Mouse (Mus musculus) frontal cortex, postnatal 14 days (tissue): ENCODE measurements around the gene Mrpl12.
A peak's percentile ranks its signal among the peaks of the same experiment; 100 is the strongest.

Experiments
- DNase-seq, 2 experiments: peaks; one replicate each; pipeline ENCODE4 v3.0.0; 2022; ENCODE audit warnings: low spot score in 2 of 2

Mrpl12 gene

DNA sequence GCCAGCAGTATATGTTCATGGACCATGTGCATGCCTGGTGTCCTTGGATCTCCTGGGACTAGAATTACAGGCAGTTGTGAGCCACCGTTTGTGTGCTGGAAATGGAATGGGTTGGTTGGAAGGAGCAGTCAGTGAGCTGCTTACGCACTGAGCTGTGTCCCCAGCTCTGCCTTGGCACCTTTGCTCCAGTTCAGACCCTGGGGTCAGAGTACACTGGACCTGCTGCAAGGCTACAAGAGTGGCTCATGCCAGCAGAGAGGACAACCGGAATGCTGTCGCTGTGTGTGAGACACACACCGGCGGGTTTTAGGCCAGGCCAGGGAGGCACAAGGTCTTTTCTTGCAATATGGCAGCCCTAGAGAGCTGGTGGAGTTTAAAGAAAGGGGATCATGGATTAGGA lies 12.4 kb upstream of the Mrpl12 start:
- DNase-seq: no peak

DNA sequence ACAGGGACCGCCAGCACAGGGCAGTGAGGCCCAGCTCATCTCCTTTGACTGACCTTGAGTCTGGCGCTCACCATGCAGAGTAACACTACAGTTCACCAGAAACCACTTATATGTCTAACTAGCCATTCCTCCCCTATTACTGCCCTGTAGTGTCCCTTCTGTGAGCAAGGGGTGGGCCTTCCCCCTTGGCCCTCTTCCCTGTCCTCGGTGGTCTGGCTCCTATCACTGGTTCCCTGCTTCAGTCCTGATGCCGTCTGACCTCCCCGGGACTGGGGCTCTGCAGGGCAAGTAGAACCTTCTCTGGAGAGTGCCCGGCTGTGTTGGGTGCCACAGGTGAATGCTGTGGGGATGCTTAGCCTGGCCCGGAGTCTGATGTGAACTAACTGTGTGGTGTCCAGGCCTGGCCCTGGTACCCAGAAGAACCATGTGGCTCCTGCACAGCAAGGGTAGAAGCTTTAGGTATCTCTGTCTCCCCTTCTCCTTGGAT lies 922 bp upstream of the Mrpl12 start:
- no peak for DNase-seq

DNA sequence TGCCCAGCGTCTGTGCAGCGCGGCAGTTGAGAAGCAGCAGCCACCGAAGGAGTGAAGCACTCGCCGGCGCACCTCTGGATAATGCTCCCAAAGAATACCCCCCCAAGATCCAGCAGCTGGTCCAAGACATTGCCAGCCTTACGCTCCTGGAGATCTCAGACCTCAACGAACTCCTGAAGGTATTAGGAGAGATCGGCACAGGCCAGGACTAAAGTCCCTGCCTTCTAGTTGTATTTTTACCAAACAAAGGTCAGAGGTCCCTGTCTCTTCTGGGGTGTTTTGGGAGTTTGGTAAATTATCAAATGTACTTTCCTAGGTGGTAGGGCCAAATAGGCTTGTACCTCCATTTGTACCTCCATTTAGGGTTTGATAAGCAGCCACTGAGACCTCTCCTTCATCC lies 838 bp downstream of the Mrpl12 start:
- DNase-seq: no peak

DNA sequence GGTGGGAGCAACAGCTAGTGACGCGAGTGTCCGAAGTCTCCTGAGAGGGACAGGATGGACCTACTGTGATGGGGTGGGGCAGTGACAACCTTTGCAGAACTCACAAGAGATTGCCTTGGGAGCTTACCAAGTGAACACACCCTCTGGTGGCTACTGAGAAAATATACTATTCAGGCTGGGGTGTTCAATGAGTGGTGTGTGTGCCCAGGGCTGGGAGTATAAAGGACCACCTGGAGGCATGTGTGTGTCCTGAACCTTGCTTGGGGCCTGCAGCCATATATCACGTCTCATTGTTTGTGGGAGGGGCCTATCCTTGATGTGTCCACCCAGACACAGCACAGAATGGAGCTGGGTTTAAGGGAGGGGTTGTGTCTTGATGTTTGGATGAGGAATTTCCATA lies 4.1 kb downstream of the Mrpl12 start:
- DNase-seq: no peak

DNA sequence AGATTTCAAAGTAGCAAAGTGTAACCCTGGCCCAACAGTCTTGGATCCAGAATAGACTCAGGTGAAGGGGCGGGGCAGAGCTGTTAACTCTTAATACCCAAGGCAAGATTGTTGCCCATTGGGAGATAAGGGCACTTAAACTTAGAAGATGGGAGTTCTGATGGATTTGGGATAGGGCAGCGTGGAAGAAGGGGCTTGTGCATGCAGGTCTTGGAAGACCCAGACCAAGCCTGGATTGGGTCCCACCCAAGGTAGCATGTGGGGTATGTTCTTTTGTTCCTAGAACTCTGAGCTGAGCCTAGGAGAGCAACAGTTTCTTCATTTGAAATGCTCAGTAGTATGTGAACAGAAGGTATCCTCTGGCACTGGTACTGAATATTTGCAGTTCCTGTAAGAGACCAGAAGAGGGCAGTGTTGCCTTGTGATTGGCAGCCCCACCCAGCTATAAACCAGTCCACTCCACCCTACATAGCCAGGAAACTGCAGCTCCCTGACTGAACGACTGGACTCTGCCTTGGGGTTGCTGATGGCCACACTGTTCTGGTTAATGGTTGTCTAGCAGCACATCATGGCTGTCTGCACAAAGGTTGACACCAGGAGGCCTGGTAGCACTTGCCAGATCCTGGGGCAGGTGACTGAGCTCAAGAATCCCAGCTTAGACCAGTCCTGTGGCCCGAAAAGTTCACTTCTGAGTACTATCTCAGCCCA lies 4.8 kb downstream of the Mrpl12 start:
- peak in 1 of 2 experiments; percentile 36 for DNase-seq

DNA sequence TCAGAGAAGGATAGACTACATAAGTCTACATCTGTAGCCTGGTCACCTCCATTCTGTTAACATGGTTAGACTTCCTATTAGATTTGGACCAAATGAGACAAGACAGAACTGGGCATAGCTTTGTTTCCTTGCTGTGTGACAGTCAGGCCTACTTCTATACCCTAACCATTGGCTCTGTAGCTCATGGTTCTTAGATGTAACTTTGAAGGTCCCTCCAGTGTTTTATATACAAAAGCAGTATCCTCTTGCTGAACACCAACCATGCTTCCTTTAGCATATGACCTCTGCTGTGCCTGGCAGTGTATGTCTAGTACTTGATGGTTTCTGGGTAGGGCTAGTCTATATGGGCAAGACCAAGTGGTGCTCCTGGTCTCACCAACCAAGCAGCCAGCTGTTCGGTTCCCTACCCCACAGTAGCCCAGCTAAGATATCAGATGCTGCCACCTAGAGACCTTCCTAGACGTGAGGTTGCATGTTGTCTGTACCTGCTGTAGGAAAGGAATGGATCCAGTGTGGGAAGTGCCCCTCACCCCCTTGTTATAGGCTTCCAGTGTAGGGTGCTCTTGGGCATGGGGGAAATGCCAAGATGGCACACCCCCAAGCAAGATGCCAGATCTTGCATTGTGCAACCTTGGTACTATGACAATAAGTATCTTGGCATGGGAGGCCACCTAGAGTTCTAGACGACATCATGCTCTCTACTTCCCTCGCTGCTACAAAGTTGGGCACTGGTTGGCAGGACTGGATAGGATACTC lies 6.1 kb downstream of the Mrpl12 start:
- DNase-seq: no peak

DNA sequence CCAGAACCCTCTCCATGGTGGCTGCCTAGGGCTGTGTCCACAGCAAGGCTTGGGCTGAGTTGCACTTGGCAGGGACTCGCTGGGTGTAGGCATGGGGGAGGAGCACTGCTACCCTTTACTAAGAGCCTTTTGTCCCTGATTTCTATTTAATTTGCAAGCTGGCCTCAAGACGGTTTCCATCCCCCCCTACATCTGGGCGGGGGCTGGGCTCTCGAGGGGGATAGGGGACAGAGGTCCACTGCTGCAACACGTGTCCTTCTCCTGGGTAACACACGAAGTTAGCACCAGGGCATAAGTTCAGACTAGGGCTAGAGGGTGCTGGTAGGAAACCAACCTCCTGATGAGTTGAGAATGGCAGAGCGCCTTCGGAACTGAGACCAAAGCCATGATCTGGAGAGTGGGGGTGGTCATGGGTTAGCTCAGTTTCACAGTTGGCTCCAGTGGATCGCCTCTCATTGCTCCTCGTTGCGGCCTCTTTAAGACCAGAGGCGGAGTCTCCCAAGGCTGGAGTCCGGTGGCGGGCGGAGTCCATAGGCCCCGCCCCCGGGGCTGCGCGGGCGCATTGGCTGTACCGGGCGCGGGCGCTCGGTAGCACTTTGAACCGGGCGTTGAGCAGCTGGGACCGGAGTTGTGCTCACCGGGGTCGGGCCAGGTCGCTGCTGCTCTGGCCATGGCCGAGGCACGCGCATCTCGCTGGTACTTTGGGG lies 7.1 kb downstream of the Mrpl12 start, which contains the start of gene Slc25a10:
Gene Slc25a10, plus strand, starts transcription at position 524 of the 707 bp plus-strand sequence.
- DNase-seq: peak; percentile 71 to 83

DNA sequence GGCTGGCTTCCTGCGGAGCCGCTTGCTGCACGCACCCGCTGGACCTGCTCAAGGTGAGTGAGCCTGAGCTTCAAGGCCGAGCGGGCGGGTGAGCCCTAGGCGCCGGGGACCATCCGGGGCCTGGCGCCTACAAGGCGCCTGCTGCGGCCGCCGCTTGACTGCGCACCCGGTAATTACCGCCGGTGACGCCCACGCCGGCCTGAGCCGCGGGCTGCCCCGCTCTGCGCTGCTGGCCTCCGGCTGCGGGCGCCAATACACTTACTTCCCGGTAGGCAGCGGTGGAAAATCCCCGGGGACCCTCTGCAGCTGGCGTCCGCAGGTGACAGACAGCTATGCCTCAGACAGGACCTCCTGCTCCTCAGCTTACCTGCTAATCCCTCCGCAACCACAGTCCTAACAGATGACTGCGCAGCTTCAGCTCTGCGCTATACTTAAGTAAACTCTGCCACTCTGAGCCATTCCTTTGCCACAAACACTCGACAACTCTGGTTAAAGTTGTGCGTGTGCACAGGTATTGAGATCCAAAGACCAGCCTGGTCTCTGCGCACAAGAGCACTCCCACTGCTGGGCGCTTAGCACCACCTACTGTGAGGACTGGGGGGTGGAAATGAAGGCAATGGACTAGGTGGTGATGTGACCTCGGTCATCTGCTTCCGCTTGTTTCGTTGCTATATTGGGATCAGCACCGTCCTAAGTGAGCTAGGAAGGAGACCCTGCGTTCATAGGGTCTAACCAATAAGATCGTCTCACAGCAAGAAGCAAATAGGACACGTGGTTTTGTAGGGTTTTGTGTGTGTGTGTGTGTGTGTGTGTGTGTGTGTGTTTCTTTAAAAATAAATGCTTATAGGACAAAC lies 7.8 kb downstream of the Mrpl12 start:
- no peak for DNase-seq

DNA sequence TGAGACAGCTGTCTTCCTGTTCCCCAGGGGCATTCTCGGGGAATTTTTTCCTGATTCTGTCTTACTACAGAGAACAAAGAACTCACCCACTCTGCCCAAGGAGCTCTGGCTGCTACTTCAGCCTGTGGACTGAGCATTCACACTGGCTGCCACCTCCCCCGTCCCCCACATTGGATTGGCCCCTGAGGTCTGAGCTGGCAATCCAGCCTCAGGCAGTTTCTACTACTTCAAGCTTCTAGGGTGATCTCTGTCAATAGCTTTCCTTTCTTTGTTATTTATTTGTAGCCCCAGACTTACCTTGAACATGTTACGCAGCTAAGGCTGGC lies 8.4 kb downstream of the Mrpl12 start:
- DNase-seq: no peak

DNA sequence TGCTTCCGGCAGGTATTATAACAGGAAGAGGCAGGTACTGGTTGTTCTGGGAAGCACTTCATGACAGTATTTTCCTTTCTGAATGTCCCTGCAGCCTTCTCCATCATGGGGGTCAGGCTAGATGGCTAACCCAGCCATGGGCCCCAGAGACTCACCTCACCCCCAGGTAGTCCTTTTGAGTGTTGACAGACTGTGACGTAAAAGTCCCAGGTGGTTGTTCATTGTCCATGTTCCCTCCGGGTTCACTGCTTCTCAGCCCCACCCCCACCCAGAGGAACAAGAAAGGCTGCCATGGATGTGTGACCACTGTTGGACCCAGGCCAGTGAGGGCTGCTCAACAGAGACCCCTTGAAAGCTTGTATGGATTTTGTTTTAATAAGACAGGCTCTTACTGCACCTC lies 8.9 kb downstream of the Mrpl12 start:
- no peak for DNase-seq

DNA sequence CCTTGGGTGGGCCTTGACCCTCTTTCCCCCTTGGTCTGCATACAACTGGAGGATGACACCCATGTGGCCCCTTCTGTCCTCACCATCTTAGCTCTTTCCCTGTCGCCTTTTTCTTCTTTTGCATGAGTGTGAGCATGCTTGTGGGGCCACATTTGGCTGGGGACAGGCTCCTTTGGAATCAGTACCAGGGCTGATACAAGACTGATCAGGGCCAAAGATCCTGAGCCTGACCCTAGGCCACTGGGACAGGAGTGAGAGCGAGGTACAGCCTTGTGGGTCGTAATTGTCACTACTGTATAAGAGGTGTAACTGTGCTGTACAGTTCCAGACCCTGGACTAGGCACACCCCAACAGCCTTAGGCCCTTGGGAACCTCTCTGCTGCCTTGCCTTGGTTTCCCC lies 9.5 kb downstream of the Mrpl12 start:
- no peak for DNase-seq

DNA sequence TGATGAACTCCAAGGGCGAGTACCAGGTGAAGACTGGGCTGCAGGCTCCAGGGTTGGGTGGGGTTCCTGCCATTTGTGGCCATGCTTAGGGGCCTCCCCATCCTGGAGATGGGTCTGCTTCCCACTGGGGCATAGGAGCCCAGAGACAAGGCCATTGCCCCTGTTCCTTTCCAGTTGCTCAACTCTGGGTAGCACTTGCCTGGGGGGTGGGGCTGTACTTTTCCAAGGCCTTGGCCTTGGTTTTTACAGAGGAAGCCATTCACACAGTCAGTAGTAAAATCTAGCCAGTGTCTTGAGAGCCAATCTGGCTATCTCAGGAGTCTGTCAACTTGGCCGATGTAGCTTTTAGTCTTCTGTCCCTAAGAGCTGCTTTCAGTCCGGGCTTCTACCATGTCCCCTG lies 13.0 kb downstream of the Mrpl12 start:
- DNase-seq: no peak

DNA sequence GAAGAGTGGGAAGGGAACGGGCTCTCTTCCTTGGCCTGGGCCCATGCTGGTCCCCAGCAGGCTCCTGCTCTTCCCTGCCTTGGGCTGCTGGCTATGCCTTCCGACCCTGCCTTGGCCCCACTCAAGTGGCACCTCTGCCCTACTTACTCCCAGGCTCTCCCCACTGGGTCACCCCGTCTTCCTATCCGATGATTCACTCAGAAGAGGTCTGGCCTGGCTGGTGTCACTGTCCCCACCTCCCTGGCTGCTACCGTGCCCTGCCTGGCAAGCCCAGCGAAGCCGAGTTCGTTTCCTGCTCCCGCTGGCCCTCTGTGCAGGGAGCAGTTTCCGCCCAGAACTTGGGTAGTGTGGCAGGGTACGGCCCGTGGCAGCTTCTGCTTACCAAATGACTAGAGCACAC lies 13.8 kb downstream of the Mrpl12 start:
- DNase-seq: no peak

DNA sequence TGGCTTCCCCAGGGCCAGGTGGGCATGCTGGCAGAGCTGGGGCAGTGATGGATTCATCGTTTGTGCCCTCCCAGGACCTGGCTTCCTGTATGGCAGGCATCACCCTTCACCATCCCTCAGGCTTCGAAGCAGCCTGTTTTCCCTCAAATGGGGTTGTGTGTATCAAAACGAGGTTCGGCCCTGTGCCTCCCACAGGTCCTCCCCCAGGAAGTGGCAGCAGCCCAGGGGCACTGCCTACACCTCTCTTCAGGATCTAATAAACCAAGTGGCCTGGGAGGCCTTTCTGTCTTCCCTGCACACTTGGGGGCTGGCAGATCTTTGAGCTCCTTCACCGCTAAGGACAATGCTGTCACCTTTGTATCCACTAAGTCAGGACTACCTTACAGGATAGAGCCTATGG lies 14.5 kb downstream of the Mrpl12 start:
- no peak for DNase-seq

DNA sequence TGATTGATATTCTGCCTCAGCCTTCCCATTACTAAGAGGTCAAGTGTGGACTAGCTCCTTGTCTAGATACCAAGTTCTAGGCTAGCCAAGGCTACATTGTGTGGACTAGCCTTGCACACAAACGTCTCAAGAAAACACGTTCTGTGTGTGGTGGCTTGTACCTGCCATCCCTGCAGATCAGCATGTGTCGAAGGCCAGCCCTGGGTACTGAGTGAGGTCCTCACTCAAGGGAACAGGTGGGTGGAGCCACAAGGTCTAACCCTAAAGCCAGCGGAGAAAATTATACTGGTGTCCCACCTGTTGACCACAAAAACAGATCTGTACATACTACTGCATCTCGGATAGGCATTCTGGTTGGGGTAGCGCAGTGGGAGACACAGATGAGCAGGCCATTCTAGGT lies 15.5 kb downstream of the Mrpl12 start:
- no peak for DNase-seq

DNA sequence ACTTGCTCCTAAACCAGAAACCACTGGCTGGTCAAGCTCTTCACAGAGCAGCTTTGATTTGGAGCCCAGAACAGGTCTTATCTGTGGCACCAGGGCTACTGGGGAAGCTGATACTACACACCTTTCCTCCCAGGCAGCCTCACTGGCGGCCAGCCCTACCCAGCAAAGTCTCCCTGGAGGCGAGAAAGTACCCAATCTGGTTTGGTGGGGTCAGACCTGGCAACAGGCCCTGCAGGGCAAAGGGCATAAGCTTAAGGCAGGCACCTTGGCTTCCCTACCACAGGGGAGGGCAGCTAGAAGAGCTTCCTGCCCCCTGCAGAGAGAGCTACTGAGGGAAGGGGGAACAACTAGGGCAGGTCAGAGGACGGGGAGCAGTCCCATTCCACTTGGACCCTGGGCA lies 15.9 kb downstream of the Mrpl12 start:
- DNase-seq: no peak

DNA sequence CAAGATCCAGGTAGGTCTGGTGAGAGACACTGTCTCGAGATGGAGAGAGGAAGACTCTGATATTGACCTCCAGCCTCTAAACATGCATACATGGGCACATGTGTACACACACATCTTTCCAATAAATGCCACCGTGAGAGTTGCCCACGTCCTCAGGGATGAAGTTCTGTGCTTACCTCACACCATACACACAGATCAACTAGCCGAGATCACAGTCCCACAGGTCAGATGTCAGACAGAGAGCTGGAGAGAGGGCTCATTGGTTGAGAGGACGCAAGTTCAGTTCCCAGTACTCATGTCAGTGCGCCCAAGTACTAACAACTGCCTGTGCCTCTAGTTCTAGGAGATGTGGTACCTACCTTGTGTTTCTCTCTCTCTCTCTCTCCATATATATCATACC lies 16.6 kb downstream of the Mrpl12 start:
- no peak for DNase-seq

DNA sequence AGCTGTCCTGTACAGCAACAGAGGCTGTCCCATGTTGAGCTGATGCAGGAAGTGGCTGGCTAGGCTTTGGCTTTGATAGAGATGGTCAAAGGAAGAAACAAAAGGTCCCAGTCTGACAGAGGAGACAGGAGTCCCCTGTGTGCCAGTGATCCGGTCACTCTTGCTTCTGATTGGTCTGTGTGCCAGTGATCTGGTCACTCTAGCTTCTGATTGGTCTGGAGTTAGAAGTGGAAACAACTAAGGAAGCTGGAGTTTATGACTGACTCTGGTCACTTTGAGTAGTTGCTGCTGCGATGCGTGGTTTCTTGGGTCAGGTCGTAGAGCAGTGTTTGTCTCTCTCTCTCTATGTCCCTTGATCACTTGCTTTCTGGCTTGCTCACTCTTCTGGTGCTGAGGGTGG lies 17.3 kb downstream of the Mrpl12 start:
- no peak for DNase-seq

DNA sequence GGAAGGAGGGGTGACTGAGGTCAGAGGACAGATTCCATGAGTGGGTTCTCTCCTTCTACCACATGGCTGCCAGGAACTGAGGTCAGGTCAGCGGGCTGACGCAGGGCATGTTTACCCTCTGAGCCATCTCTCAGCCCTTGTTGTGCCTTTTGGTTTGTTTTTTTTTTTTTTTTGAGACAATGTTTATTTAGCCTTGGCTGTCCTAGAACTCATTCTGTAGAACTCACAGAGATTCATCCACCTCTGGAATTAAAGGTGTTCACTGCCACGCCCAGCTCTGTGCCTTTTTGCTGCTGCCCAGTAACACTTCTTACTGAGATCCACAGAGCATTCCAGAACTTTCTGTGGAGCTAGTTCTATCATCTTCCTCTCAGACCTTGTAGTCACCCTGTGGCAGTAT lies 21.2 kb downstream of the Mrpl12 start:
- DNase-seq: no peak

DNA sequence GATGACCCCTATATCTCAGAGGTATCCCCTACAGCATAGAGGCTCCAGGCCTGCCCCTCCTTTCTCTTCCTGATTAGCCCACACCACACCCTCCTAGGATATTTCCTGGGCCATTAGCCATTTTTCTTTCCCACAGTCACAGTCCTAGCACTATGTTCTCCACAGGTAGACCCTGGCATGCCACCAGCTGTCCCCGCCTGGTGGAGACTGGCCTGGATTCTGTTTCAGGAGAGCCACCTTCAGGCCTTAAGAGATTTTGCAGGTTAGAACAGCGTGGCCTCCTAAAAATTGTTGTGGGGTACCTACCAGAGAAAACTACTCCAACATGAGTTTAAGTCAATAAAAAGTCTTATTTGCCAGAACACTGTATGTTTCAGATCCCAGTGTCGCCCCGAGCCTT lies 22.5 kb downstream of the Mrpl12 start:
- no peak for DNase-seq

DNA sequence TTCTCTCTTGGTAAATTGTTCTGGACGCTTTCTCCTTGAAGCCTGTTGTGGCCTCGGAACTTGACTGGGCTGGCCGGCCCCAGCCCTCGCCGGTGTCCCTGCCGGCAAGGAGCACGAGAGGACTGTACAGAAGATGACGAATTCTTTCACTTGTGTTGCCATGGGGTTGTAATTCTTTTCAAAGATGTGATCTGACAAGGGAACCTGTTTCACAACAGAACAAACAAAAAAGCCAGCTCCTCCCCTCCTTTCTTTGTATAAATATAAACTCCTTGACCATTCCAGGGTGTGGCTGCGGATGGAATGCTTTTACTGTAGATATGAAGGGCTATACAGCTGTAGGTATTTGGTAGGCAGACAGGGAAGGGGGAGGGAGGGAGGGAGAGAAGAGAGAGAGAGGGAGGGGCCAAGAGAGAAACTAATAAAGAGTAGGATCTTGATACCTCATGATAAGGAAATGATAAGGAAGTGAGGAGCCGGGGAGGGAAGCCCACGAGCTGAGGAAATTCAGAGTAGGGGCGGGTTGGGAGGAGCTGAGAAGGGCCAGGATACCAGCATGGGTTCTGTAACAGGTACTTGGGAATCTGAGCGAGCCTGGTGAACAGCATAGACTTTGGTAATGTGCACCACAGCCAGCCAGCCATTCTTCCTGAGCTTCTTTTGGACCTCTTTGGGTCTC lies 23.3 kb downstream of the Mrpl12 start:
- DNase-seq: no peak
